Mouse (Mus musculus) midbrain, embryonic 11.5 days (tissue): Measurements from ENCODE around the gene F11r. TPM values are rescaled to one million over a fixed set of nuclear protein-coding genes. Genes with fewer than 3 reads are reported as not detected.

Source experiments
- ATAC-seq: fragments of 200-750 bp; cut with Nextera tagmentation; 2 replicates; pipeline ENCODE4 v1.8.0; 2017; ENCODE audit warnings: moderate TSS enrichment, moderate library complexity; ENCODE audit not compliant: low FRiP score
- DNase-seq: peaks from one replicate; pipeline ENCODE4 v3.0.0; 2015; ENCODE audit warnings: low spot score; ENCODE audit errors: missing footprints
- H3K27ac ChIP-seq: fragments of 300-500 bp; sonication (generic); 2 replicates; pipeline ENCODE4 v1.5.1; 2014; ENCODE audit warnings: low read depth, low read length
- H3K27me3 ChIP-seq: fragments of 300-500 bp; sonication (generic); 2 replicates; pipeline ENCODE4 v1.6.1; 2014; ENCODE audit warnings: mild to moderate bottlenecking, low read length, moderate library complexity, mixed read lengths; ENCODE audit not compliant: control insufficient read depth, insufficient read depth
- H3K36me3 ChIP-seq: fragments of 300-500 bp; sonication (generic); 2 replicates; pipeline ENCODE4 v1.6.1; 2014; ENCODE audit warnings: mild to moderate bottlenecking, low read length, moderate library complexity, mixed read lengths; ENCODE audit not compliant: control insufficient read depth, insufficient read depth
- H3K4me1 ChIP-seq: fragments of 300-500 bp; sonication (generic); 2 replicates; pipeline ENCODE4 v1.6.1; 2014; ENCODE audit warnings: low read length; ENCODE audit not compliant: control insufficient read depth, insufficient read depth
- H3K4me2 ChIP-seq: fragments of 300-500 bp; sonication (generic); 2 replicates; pipeline ENCODE4 v1.6.1; 2014; ENCODE audit warnings: mild to moderate bottlenecking, moderate library complexity
- H3K4me3 ChIP-seq: fragments of 300-500 bp; sonication (generic); 2 replicates; pipeline ENCODE4 v1.5.1; 2014; ENCODE audit warnings: low read depth, low read length
- H3K9ac ChIP-seq: fragments of 300-500 bp; sonication (generic); 2 replicates; pipeline ENCODE4 v1.6.1; 2014; ENCODE audit warnings: low read length
- H3K9me3 ChIP-seq: fragments of 300-500 bp; sonication (generic); 2 replicates; pipeline ENCODE4 v1.6.1; 2016; ENCODE audit warnings: low read length; ENCODE audit not compliant: control insufficient read depth
- WGBS: fragments of 180-500 bp; shearing (Covaris S2); extraction: QIAGEN DNeasy Blood & Tissue Kit; methylation state at CpG from one replicate; pipeline ENCODE4 v1.1.7; 2014; 5-methylcytosine and 5-hydroxymethylcytosine counted together
- polyA plus RNA-seq: library from polyadenylated mRNA; unstranded; fragments of >200 nt; fragmentation: Nextera tagmentation; extraction: Ambion mirVana; gene quantifications from 2 replicates; pipeline ENCODE4 v1.2.1, GENCODE M21; 2014

The F11r gene
- polyA plus RNA-seq, 1 experiment from 2014 or later, result 9.9 TPM

GRCm38 (mm10) chr1:171411492-171411941 lies 25.8 kb upstream of the F11r start:
- Histone ChIP-seq H3K36me3 (peaks cover 9% of the 10 kb centered on the region), H3K4me2 (peak overlapping the region; percentile 40), H3K4me1 (peaks cover 9% of the 10 kb centered on the region; the same call in 1 of the 2 replicates), H3K27ac (peak overlapping the region; percentile 74), H3K9ac (peak overlapping the region; percentile 93), H3K27me3 (peaks cover 4% of the 10 kb centered on the region; the same call in 1 of the 2 replicates), H3K4me3 (peak overlapping the region; percentile 93), H3K9me3 (no peaks in the 10 kb centered on the region)
- under 1% methylated on average over 38 of the region's 39 CpGs for WGBS
- ATAC-seq (peak; percentile 81), DNase-seq (peak; percentile 95)

- Histone ChIP-seq H3K27ac (peak overlapping the region; percentile 74), H3K4me2 (peak overlapping the region; percentile 40), H3K27me3 (peaks cover 4% of the 10 kb centered on the region; the same call in 1 of the 2 replicates), H3K4me3 (peak overlapping the region; percentile 93), H3K9me3 (no peaks in the 10 kb centered on the region), H3K4me1 (peaks cover 9% of the 10 kb centered on the region; the same call in 1 of the 2 replicates), H3K9ac (peak overlapping the region; percentile 93), H3K36me3 (peaks cover 14% of the 10 kb centered on the region)
- DNase-seq, result peak; percentile 94
- peak; percentile 57 for ATAC-seq
- WGBS, result 2% methylated on average over 20 of the region's 20 CpGs
Observed at GRCm38 (mm10) chr1:171412001-171412441, 25.3 kb upstream of the F11r start.

DNA sequence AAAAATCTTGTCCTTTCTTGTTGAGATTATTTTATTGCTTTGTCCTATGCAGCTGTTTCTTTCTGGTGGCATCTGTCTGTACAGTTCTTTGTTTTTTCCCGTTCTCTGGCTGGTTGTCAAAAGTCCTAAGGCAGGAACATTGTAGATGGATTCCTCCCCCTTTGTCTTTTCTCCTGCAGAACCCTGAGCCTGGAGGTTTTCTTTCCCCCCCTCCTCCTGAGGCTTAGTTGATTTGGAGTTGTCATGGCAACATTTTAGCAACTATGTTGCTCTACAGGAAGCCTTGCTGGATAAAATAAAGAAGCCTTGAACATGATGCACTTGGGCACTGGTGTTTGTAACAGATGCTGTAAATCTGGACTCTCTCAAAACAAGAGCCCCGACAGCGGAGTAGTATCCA lies 24.9 kb upstream of the F11r start:
- Histone ChIP-seq H3K4me3 (peak overlapping the region; percentile 93), H3K9me3 (no peaks in the 10 kb centered on the region), H3K4me2 (peak overlapping the region; percentile 40), H3K36me3 (peaks cover 14% of the 10 kb centered on the region), H3K27me3 (peaks cover 4% of the 10 kb centered on the region; the same call in 1 of the 2 replicates), H3K9ac (peak overlapping the region; percentile 93), H3K27ac (peak overlapping the region; percentile 45; the same call in 1 of the 2 replicates), H3K4me1 (peaks cover 9% of the 10 kb centered on the region; the same call in 1 of the 2 replicates)
- ATAC-seq (peak; percentile 3; the same call in 1 of the 2 replicates), DNase-seq (peak; percentile 89)
- WGBS, result 48% methylated on average over 3 of the region's 3 CpGs

DNA sequence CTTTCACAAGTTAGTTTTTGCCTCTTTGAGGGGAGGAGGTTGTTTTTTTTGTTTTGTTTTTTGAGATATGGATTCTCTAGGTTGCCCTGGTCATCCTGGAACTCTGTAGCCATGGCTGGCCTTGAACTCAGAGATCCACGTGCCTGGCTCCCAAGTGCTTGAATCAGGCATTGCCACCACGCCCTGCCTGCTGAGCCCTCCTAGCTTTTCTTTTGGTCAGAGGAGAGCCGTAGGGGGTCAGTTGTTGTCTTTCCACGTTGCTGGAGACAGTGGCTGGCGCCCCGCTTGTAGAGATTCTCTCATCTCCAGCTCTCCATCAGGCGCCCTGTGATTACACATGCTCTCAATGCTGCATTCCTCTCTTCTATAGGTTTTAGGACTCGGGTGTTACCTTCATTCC lies 23.7 kb upstream of the F11r start:
- no peak for ATAC-seq
- DNase-seq, result no peak
- no peak overlapping the region for H3K9ac ChIP-seq
- peaks cover 9% of the 10 kb centered on the region; the same call in 1 of the 2 replicates for H3K4me1 ChIP-seq
- no peak overlapping the region for H3K4me2 ChIP-seq
- 71% methylated on average over 8 of the region's 8 CpGs for WGBS
- H3K4me3 ChIP-seq, result no peak overlapping the region
- H3K27me3 ChIP-seq, result peaks cover 4% of the 10 kb centered on the region; the same call in 1 of the 2 replicates
- no peaks in the 10 kb centered on the region for H3K9me3 ChIP-seq
- H3K36me3 ChIP-seq, result peaks cover 21% of the 10 kb centered on the region
- no peak overlapping the region for H3K27ac ChIP-seq

DNA sequence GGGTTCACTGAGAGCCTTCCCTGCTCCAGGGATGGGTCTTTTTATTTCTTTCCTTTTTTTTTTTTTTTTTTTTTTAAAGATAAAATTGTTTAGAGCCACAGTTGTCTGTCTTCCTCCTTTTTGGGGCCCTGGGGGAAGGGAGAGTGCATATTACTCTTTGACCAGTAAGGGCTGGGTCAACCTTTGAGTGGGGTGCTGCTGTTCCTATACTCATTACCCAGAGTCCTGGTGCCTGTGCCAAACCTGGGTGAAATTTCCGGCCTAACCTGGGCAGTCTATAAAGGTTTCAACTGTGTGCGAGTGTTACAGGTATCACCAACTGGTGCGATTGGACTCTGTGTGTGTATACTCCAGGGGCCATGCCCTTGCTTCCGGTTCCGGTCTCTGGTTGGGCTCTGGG lies 18.7 kb upstream of the F11r start, which contains the start of gene Tstd1:
Gene Tstd1 (plus strand): TSS at position 213 of the 400 bp plus-strand sequence.
- no peak for ATAC-seq
- 86% methylated on average over 5 of the region's 5 CpGs for WGBS
- Histone ChIP-seq H3K4me3 (no peak within 1 kb of the TSS), H3K27ac (peak within 1 kb of the TSS; percentile 15; the same call in 1 of the 2 replicates), H3K4me1 (no peaks in the 10 kb centered on the region; the same call in 1 of the 2 replicates), H3K9me3 (no peaks in the 10 kb centered on the region), H3K4me2 (no peak within 1 kb of the TSS), H3K36me3 (peaks cover 26% of the 10 kb centered on the region), H3K9ac (no peak within 1 kb of the TSS), H3K27me3 (no peaks in the 10 kb centered on the region)
- DNase-seq, result no peak

- Histone ChIP-seq H3K27ac (peak overlapping the region; percentile 15; the same call in 1 of the 2 replicates), H3K36me3 (peaks cover 26% of the 10 kb centered on the region), H3K27me3 (no peaks in the 10 kb centered on the region), H3K4me2 (no peak overlapping the region), H3K4me3 (no peak overlapping the region), H3K4me1 (no peaks in the 10 kb centered on the region), H3K9me3 (no peaks in the 10 kb centered on the region), H3K9ac (no peak overlapping the region)
- WGBS, result 50% methylated on average over 12 of the region's 12 CpGs
- DNase-seq (no peak), ATAC-seq (peak; percentile 61)
Observed at GRCm38 (mm10) chr1:171419291-171419882, 17.9 kb upstream of the F11r start.

- Histone ChIP-seq H3K4me2 (no peak overlapping the region), H3K4me1 (no peaks in the 10 kb centered on the region), H3K4me3 (no peak overlapping the region), H3K9ac (no peak overlapping the region), H3K36me3 (peaks cover 26% of the 10 kb centered on the region), H3K27me3 (no peaks in the 10 kb centered on the region), H3K9me3 (no peaks in the 10 kb centered on the region), H3K27ac (0 out of 2 replicates have a peak overlapping the region, but pooled peaks have one; percentile 15)
- WGBS, result 76% methylated on average over 5 of the region's 5 CpGs
- DNase-seq (no peak), ATAC-seq (no peak; the same call in 1 of the 2 replicates)
Observed at GRCm38 (mm10) chr1:171419905-171420304, 17.4 kb upstream of the F11r start.

DNA sequence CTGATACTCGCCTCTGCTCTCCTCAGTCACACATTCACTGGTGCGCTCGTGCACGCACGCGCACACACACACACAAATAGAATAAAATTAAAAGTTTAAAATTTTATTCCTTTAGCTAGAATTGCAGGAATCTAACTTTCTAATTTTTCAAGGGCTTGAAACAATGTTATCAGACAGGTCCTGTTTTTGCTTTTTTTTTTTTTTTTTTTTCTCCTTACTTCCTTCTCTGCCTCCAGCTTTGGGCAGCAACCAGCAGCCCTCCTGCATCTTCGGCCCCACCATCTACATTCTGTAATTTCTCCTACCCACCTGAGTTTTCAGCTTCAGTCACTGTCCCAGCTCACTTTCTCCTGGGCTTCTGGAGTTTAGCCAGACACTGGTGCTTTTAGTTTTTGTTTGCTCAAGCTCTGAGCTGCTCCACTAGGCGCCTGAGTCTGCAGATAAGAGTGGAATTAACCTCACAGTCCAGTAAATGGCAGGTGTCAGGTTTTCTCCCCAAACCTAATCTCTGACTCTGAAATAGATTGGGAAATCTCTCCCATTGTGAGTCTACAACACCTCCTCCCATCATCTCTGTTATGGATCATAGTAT lies 14.7 kb upstream of the F11r start:
- WGBS, result 90% methylated on average over 8 of the region's 8 CpGs
- ATAC-seq, result no peak
- no peak for DNase-seq

DNA sequence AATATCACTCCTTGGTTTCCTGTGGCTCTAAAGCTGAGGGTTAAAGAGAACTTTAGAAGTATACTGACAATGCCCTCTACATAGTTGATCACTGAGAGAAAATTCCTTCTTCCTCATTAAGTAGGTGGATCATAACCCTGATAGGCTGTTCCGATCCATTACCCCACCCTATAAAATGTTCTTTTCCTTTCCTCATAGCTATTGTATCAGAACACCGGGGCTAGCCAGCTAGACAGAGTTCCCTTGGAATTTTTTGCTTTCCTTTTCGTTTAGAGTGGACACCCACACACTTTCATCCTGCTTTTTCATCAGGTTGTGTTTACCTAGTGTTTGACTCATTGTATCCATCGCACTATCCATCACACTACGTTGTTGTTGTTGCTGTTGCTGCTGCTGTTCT lies 12.7 kb upstream of the F11r start:
- no peak overlapping the region for H3K9ac ChIP-seq
- H3K4me2 ChIP-seq, result no peak overlapping the region
- 79% methylated on average over 5 of the region's 5 CpGs for WGBS
- DNase-seq, result no peak
- ATAC-seq, result no peak
- H3K4me3 ChIP-seq, result no peak overlapping the region
- no peaks in the 10 kb centered on the region for H3K36me3 ChIP-seq
- no peaks in the 10 kb centered on the region for H3K27me3 ChIP-seq
- H3K27ac ChIP-seq, result no peak overlapping the region
- H3K9me3 ChIP-seq, result no peaks in the 10 kb centered on the region
- no peaks in the 10 kb centered on the region for H3K4me1 ChIP-seq

More for the DNA sequence above, 14.7 kb upstream of the F11r start:
- Histone ChIP-seq H3K36me3 (peaks cover 12% of the 10 kb centered on the region), H3K4me3 (no peak overlapping the region), H3K4me1 (no peaks in the 10 kb centered on the region), H3K9ac (no peak overlapping the region), H3K9me3 (no peaks in the 10 kb centered on the region), H3K27ac (no peak overlapping the region), H3K27me3 (no peaks in the 10 kb centered on the region), H3K4me2 (no peak overlapping the region)
